In the genomic region with DNA sequence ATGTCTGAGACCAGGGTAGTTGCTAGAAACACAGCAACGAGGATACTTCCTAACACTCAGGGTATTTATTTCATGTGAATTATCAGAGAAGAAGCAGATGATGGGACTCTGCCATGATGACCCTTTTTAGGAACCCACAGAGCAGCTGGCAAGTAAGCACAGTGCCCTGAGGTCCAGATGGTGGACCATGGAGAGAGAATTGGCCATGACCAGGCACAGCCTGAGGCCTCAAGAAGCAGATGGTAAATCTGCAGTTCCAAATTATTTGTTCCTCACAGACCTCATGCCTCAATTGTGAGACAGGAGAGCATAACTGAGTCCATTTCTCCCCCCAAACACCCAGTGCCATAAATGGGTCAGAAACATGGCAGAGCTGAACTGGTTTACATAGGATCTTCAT, we compare ENCODE assay signal across 29 mouse cellular contexts.
DNase-seq lines count a peak whose midpoint lies in the region; ATAC-seq lines count a peak whose summit lies in the region.
"Had no signal": no experiment of that assay in that cellular context is flagged by ENCODE, and none has a peak within 500 bp of the region (broad histone marks: within the 10 kb centered on the region; RNA-seq: fewer than 3 reads in every experiment).

No protein-coding gene starts in this region.

- no peak overlapping the region for H3K27ac ChIP-seq in heart, embryonic 10.5 days
- no peak overlapping the region for H3K27ac ChIP-seq in forebrain, embryonic 12.5 days
- H3K27ac ChIP-seq: embryonic facial prominence, embryonic 12.5 days; forebrain, embryonic 15.5 days; heart, adult 2 months; heart, embryonic 13.5 days; limb, embryonic 12.5 days; lung, embryonic 15.5 days; midbrain, embryonic 12.5 days; neural tube, embryonic 13.5 days; stomach, postnatal 0 days had no signal

- H3K27me3 ChIP-seq in heart, embryonic 10.5 days (ENCODE audit: insufficient read depth, poor library complexity, severe bottlenecking), result no peaks in the 10 kb centered on the region
- no peaks in the 10 kb centered on the region for H3K27me3 ChIP-seq in forebrain, embryonic 12.5 days
- H3K27me3 ChIP-seq: CH12.LX; embryonic facial prominence, embryonic 12.5 days; forebrain, embryonic 15.5 days; heart, embryonic 13.5 days; limb, embryonic 12.5 days; lung, embryonic 15.5 days; midbrain, embryonic 12.5 days; neural tube, embryonic 13.5 days had no signal

- no peak overlapping the region for H3K4me3 ChIP-seq in heart, embryonic 10.5 days
- no peak overlapping the region for H3K4me3 ChIP-seq in forebrain, embryonic 12.5 days (replicated peaks)
- H3K4me3 ChIP-seq: embryonic facial prominence, embryonic 12.5 days; forebrain, embryonic 15.5 days; heart, adult 2 months; heart, embryonic 13.5 days; limb, embryonic 12.5 days; lung, embryonic 15.5 days; midbrain, embryonic 12.5 days; neural tube, embryonic 13.5 days had no signal

- no peak overlapping the region for H3K4me2 ChIP-seq in forebrain, embryonic 12.5 days
- H3K4me2 ChIP-seq: embryonic facial prominence, embryonic 12.5 days; forebrain, embryonic 15.5 days; heart, embryonic 13.5 days; limb, embryonic 12.5 days; lung, embryonic 15.5 days; midbrain, embryonic 12.5 days; neural tube, embryonic 13.5 days had no signal

- peak; percentile 70 for DNase-seq in heart, adult 11 months
- no peak for DNase-seq in heart, embryonic 10.5 days (ENCODE audit: low spot score)
- DNase-seq in retina, postnatal 1 day, result peak; percentile 33
- DNase-seq in retina, embryonic 14.5 days (ENCODE audit: low spot score), result no peak
- peak; percentile 93 for DNase-seq in cerebellum, adult 9-11 months
- no peak for DNase-seq in lung, postnatal 4 days
- no peak for DNase-seq in left cerebral cortex, adult 11 months (ENCODE audit: low spot score)
- DNase-seq: adrenal gland, adult 2 months; embryo, embryonic 11 days; gastrocnemius, postnatal 25 days; heart, adult 2 months; heart, postnatal 10 days; kidney, adult 9 months; kidney, postnatal 10 days; right cerebral cortex, postnatal 4 days; thymus, adult 2 months; thymus, postnatal 4 days had no signal

- WGBS in heart, embryonic 10.5 days, result 81% methylated on average over 1 of the region's 1 CpGs
- WGBS in forebrain, embryonic 12.5 days, result 73% methylated on average over 1 of the region's 1 CpGs

- no peaks in the 10 kb centered on the region for H3K9me3 ChIP-seq in heart, embryonic 10.5 days
- H3K9me3 ChIP-seq in forebrain, embryonic 12.5 days, result no peaks in the 10 kb centered on the region
- H3K9me3 ChIP-seq: embryonic facial prominence, embryonic 12.5 days; forebrain, embryonic 15.5 days; heart, embryonic 13.5 days; limb, embryonic 12.5 days; lung, embryonic 15.5 days; midbrain, embryonic 12.5 days; neural tube, embryonic 13.5 days had no signal

- H3K4me1 ChIP-seq in heart, embryonic 10.5 days, result no peaks in the 10 kb centered on the region
- no peaks in the 10 kb centered on the region for H3K4me1 ChIP-seq in forebrain, embryonic 12.5 days
- H3K4me1 ChIP-seq: embryonic facial prominence, embryonic 12.5 days; forebrain, embryonic 15.5 days; heart, embryonic 13.5 days; limb, embryonic 12.5 days; lung, embryonic 15.5 days; midbrain, embryonic 12.5 days; neural tube, embryonic 13.5 days had no signal

- no peaks in the 10 kb centered on the region for H3K36me3 ChIP-seq in heart, embryonic 10.5 days
- H3K36me3 ChIP-seq in forebrain, embryonic 12.5 days (replicated peaks), result no peaks in the 10 kb centered on the region
- H3K36me3 ChIP-seq: embryonic facial prominence, embryonic 12.5 days; forebrain, embryonic 15.5 days; heart, embryonic 13.5 days; limb, embryonic 12.5 days; lung, embryonic 15.5 days; midbrain, embryonic 12.5 days; neural tube, embryonic 13.5 days had no signal

- no peak for ATAC-seq in forebrain, embryonic 12.5 days (ENCODE audit: low FRiP score)
- ATAC-seq: activated CD4-positive, CD25-positive, alpha-beta regulatory T cell, adult 4 months; forebrain, embryonic 15.5 days; intestine, embryonic 16.5 days had no signal

- no peak overlapping the region for H3K9ac ChIP-seq in forebrain, embryonic 12.5 days
- H3K9ac ChIP-seq: embryonic facial prominence, embryonic 12.5 days; forebrain, embryonic 15.5 days; heart, embryonic 13.5 days; limb, embryonic 12.5 days; lung, embryonic 15.5 days; midbrain, embryonic 12.5 days; neural tube, embryonic 13.5 days had no signal

Comparison
In these comparisons a context has a peak if more than half of its experiments do, and no peak if none do; other contexts are left out.
1. DNase-seq: peak in heart, adult 11 months (single experiment), retina, postnatal 1 day (single experiment) and cerebellum, adult 9-11 months (single experiment); none in heart, embryonic 10.5 days (single experiment), retina, embryonic 14.5 days (single experiment), lung, postnatal 4 days (0 of 2) and left cerebral cortex, adult 11 months (single experiment).